Mouse (Mus musculus) cerebellum, adult 9-11 months (tissue): ENCODE data around the gene Hoxd1.

Experiments used
- DNase-seq: peaks from one replicate; pipeline ENCODE4 v3.0.0; 2022

Hoxd1 gene

DNA sequence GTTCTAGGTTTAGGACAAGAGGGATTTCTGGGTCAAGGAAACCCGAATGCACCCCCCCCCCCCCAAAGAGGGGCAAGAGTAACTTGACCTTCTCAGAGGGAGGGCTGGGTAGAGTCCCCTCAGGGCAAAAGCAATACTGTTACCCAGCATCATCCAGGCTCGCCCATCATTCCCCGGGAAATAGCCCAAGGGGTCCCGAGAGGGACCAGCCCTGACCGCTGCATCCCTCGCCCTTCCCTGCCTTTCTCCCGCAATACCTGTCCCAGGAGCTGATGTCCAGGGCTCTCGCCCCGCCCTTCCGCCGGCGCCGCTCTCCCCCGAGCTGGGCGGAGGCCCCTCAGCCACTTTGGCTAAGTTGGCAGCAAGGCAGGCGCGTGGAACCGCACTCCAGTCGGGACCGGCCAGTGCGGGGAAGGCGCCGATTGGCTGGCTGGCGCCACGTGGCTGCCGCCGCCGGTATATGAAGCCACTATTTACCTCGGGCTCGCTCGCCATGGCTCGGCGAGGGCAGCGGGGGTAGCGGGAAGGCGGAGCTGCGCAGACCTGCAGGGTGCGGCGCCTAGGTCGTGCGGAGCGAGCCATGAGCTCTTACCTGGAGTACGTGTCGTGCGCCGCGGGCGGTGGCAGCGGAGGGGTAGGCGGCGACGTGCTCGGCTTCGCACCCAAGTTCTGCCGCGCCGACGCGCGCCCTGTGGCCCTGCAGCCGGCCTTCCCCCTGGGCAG lies at the start of gene Hoxd1:
Gene Hoxd1, plus strand, starts transcription at position 459 of the 723 bp plus-strand sequence.
- no peak for DNase-seq

DNA sequence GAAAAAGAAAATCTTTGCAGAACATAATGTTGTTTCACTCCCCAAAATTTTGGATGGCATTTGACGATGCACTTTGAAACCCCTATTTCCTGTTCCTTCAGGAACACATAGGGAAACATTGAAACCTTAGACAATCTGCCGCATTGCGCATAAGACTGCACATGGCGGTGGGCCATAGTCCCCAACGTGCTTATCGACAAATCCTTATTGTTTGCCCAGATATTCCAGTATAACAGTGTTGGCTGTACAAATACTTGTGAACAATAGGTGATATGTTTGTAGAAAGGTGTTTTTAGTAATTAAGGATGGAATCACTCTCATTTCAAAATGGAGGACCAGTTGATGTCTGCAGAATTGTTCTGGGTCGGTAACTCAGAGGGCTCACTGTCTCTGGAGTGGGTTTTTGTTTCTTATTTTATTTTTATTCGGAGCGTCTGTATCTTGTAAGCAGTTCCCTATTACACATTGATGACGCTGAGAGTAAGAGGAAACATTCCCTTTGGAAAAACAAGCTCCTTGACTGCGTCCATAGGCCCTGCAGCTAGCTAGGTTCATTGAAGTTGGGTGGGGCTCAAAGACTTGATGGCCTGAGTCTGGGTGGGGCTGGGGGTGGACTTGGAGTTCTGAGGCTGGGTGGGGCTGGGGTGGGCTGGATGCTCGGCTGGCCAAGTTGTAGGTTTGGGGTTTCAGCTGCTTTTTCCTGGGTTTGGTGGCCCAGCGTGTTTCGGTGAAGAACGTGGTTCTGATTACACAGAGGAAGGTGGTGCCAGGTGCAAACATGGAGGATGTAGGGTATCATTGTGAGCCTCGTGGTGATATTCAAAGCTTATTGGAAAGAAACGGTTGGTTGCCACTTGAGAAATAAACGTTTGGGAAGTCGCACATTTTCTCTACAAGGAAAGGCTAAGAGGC lies 49.3 kb upstream of the Hoxd1 start:
- no peak for DNase-seq

DNA sequence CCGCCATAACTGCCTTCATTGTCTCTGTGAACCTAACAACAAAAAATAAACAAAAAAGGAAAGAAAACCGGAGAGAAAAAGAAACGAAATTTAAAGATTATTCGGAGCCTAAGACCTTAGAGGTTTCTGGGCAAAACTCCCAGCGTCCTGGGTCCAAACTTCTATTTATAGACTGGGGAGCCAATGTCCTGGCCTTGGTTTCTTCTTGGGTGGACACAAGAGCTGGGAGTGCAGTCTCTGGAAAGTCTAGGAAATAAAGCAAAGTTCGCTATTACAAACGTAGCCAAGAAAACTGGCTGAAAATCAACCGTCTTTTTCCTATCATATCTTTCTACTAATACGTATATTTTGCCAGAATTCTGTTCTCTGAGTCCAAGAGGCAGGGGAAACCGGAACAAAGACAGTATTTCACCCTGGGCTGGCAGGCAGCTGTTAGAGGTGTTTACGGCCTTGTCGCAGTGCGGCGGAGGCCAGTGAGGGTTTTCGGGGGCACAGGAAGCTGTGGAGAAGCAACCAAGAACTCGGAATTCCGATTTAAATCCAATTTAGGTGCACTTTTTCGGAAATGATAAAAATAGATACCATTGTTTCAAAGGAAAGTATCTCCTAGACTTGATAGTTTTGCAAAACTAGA lies 48.5 kb upstream of the Hoxd1 start:
- DNase-seq, result no peak

DNA sequence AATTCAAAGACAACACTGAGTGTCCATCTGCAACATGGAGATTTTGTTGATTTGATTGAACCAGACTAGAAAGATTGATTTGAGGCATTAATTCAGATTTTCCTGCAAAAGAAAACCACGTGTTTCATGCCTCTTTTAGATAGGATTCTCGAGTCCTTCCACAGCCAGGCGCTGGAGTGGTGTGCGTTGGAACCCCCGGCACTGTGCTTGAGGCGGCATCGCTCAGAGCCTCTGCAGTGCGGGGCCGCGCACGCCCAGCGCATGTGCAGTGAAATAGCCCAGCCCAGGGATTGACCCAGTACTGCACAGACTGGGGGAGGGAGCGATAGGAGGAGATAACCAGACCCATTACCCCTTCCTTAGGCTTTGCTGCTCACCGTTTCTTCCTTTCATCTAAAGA lies 47.9 kb upstream of the Hoxd1 start:
- DNase-seq, result no peak

DNA sequence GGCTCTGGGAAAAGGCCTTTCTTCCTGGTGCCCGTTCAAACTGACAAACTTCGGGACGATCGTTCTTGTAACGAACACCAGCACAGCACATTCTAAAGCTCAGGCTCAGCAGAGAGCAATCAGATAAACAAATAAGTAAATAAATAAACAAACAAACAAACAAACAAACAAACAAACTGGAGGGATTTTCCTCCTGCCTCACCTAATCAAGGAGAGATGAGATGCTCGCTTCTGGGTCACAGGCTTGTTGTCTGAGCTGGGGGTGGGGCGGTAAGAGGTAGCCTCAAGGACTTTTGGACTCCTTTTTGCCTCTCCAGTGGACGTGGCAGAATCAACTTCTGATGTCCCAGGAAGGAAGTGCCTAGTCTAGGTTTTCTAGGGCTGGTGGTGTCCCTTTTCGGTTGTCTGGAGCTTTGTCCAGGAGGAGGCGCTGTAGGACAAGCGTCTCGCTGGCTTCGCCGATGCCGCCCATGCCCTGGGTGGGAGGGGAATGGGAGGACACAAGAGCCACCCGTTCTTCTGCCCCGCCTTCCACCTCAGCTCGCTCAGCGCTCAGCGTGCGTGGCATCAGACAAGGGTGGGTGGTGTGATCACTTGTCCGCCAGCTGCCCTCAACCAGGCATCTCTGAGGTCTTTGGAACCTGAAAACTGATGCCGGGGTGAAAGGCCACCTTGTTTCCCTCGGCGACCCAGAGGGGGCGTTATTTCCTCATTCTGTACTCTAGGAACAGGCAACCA lies 47.1 kb upstream of the Hoxd1 start:
- peak; percentile 25 for DNase-seq

DNA sequence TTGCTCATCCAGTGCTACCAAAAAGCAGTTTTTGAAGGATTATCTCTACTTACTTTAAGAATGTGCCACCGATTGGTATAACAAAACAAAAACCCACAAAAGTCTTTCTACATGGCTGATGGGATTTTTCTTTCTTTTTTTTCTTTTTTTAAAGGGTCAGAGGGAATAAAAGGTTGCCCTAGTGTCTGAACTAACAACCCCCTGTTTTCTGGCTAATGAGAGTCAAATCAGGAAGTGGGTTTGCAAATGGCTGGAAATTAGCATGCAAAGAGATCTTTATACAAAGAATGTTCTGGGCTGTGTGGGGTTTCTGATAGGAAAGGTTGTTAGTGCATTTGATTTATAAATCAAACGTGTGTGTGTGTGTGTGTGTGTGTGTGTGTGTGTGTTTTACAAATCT lies 42.4 kb upstream of the Hoxd1 start:
- no peak for DNase-seq

DNA sequence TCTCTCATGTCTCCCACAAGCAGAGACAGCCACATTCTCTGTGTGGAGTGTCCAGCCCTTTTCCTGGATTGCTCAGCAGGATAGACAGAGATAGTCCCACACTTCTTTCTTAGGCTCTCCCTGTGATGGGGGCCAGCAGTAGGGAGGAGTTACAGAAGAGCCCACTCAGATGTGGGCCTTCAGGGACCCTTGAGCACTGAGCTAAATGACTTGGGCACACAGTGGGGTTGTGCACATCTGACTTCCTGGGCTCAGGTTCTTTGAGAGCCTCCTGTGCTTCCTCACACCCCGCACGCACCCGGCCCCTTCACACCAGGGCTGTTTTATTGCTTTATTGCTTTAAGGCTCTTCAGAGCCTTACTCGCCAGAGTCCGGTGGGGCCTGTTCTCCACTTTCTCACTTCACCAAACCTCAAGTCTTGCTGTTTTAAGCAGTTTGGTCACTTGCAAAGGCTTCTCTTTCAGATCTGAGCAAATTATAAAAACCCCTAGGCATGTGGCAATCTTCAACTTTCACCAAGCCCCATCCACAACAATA lies 41.8 kb upstream of the Hoxd1 start:
- DNase-seq, result no peak

DNA sequence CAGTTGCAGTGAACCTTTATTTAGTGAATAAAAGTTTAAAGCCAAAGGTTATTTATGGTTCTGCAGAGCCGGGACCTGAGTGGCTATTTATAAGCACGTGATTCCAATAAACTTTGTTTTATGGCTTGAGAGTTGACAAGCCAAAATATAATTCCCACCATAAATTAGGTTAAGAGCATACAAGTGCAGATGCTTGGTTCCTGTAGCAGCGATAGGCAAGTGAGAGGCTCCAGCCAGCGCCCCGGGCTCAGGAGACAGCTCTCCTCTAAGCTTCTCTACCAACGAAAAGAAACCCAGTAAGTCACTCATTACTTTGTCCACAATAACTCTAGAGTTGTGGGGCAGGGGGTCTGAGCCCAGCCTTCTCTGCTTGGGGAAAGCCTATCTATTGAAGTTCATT lies 40.9 kb upstream of the Hoxd1 start:
- no peak for DNase-seq

DNA sequence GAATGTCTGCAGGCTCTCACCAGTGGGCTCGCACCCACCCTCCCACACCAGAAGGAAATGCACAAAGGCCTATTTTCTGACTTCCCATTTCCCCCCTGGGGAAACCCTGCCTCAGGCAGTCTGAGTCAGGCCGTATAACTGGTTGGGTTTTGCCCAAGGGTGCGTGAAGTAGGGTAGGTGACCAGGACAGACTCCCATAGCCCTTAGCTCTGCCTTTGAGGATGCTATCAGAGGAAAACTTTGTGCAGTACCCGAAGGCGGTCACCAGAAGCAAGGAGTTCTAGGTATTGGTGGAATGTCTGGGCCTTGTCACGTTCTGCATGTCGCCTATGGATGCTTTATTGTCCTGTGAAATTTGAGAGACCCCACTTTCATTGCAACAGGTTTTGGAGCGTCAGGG lies 39.8 kb upstream of the Hoxd1 start:
- DNase-seq, result no peak

DNA sequence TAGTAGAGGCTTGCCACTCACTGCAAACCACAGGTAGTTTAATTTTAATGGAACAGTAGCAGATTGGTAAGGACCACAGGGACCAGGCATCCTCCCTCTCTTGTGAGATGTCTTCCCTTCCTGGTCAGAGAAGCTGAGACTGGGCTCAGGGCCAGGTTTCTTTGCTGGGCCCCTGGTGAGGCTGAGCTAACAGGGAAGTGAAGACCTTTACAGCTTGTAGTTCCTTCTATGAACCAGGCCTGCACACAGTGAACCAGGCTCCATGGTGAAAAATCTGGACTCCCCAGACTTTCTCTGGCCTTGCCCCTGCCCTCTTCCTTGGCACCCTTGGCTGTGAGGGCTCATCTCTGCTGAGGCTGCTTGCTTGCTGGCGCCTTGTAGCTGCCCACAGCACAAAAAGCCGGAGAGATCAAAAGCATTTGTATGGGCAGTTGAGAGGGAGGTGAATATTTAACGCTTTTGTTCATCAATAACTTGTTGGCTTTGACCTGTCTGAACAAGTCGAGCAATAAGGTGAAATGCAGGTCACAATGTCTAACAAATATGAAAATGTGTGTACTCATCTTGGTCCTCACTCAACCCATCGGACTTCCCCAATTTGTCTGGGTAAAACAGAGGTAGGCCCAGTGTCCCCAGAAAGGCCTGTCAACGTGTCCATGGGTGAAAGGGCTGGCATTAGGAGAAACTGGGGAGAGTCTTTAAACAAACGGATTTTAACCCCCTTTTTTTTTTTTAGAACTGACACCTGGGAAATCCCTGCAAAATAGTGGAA lies 38.4 kb upstream of the Hoxd1 start:
- no peak for DNase-seq

DNA sequence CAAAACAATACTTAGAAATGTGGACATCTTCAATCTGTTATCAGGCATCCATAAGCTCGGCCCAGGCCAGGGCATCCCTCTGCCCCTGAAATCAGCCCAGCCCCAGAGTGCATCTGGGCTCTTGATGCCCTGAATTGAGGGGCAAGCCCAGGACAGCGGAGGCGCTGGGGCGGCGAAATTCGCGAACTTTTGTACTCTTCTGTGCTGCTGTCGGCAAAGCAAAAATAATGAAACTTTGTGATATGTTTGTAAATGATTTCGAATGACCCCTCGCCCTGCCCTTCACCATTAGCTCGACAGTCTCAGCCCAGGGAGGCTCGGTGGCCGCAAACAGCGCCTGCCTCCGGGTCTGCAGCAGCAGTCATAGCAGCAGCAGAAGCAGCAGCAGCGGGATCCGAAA lies 37.6 kb upstream of the Hoxd1 start:
- no peak for DNase-seq

DNA sequence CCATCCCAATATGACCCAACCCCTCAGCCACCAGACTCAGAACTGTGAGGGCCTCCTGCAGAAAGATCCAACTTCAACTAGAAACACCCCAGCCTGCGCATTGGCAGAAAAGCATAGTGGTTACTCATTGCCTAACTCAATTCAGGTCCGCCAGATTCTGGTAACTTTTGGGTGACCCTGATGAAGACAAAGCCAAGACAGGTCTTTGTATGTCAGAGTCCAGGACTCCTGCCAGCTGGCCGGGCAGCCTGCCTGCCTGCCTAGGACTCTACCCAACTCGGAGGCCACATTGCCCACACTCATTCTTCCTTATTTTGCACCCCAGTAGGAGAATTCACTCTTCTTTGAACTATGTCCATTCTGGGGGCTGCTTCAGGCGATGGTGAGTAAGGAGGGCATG lies 36.2 kb upstream of the Hoxd1 start, which contains the start of gene Gm28230:
Gene Gm28230, plus strand, starts transcription at position 178 of the 400 bp plus-strand sequence.
- DNase-seq, result no peak

DNA sequence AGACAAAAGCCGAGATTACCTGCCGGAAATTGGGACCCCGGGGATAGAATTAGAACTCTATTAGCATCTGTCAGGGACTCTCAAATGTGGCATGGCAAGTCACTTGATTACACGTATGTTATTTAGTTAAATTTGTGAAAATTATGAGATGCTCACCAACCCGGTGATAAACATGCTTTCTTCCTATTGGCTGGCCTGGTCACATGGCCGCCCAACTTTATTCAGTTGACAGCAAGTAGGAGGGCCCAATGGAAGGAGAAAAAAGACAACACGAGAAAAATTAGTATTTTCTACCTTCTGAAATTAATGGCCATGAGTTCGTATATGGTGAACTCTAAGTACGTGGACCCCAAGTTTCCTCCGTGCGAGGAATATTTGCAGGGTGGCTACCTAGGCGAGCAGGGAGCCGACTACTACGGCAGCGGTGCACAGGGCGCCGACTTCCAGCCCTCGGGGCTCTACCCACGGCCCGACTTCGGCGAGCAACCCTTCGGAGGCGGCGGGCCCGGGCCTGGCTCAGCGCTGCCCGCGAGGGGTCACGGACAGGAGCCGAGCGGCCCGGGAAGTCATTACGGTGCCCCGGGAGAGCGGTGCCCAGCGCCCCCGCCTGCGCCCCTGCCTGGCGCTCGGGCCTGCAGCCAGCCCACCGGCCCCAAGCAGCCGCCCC lies 35.7 kb upstream of the Hoxd1 start:
- DNase-seq, result no peak

DNA sequence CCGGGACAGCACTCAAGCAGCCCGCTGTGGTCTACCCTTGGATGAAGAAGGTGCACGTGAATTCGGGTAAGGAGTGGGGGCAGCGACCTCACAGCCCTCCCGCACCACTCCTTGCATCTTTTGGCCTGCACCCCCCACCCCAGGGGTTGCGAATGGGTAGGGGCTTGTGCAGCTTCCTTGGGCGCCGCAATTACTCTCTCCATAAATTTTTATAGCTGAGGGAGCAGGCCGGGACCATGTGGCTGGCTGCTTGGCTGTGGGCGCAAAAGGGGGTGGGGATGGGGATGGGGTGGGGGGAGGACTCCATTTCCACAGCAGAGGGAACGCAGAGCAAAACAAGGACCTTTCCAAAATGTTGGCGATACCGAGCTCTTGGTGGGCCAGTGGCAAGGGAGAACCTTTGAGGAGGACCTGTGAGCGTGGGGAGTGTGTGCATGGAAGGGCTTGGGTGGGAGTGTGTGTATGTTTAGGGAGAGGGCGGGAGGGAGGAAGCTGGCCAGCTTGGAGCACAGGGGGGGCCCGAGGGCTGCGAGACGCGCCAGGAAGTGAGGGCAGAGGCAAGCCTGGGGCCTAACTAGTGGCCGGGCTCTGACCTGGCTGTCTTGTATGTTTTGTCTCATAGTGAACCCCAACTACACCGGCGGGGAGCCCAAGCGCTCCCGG lies 35.0 kb upstream of the Hoxd1 start:
- no peak for DNase-seq

DNA sequence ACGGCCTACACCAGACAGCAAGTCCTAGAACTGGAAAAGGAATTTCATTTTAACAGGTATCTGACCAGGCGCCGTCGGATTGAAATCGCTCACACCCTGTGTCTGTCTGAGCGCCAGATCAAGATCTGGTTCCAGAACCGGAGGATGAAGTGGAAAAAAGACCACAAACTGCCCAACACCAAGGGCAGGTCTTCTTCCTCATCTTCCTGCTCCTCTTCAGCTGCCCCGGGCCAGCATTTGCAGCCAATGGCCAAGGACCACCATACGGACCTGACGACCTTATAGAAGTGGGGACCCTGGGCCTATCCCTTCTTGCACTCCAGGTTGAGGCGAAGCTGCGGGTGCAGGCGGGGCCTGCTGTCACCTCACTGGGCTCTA lies 34.5 kb upstream of the Hoxd1 start:
- no peak for DNase-seq

DNA sequence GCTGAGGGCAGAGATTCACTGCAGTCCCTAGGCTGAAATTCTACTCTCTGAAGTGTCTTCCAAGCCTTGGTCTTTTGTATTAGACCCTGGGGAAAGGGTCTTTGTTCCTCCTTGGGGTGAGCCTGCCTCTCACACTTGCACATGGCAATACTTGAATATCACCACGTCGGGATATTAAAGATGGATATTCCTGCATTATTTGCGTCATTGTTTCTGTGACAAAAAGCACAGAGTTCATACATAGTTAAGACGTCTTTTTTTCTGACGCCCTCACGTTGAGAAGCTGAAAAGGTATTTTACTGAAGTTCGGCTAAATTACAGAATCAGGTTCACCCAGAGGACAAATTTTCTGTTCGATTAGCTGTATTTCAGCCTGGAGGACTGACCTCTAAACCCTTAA lies 32.4 kb upstream of the Hoxd1 start:
- DNase-seq, result no peak

DNA sequence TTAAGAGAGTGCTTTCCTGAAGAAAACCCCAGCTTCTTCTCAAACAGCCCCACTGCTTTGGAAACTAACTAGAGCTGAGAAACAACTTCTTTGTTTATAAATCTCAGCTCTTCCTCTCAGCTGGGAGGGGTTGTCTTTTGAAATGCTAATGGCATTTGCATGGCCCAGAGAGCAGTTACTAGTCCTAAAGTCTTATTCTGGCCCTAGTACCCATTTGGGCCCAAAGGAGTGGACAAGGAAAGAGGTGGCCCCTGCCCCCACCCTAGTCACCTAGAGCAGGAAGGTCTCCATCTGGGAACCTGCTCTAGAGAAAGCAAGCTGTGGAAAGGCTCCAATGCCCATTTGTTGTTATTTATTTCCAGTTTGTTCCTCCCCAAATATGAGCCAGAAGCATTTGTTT lies 31.7 kb upstream of the Hoxd1 start:
- DNase-seq, result no peak

DNA sequence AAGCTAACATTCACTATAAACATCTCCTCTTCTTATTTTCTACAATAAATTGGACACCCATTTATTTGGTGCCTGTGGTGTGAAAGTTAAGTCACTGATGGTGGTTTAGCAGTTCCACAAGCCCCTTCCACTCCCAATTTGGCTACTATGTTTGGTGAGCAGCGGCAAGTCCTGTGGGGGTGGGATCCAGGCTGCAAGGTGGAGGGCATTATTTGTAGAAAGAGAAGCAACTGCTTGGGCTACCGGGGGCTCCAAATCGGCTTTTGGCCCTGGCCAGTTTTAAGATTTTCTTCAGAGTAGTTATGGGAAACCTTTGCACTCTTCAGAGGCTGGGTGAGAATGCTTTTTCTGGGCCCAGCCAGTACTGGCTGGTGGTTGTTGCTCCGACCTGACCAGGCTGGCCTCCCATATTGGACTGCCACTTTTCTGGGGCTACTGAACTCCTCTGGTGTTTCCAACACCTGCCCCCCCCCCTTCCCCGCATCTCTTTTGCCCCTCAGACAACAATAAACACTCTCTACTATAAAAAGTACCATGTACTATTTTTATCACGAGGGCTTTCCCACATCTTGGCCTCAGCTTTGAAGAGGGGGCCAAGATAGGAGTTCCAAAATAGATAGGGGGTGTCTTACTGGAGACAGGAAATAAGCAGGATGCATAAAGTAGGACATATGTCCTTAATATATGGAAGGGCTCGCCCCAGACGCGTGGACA lies 30.8 kb upstream of the Hoxd1 start:
- no peak for DNase-seq

DNA sequence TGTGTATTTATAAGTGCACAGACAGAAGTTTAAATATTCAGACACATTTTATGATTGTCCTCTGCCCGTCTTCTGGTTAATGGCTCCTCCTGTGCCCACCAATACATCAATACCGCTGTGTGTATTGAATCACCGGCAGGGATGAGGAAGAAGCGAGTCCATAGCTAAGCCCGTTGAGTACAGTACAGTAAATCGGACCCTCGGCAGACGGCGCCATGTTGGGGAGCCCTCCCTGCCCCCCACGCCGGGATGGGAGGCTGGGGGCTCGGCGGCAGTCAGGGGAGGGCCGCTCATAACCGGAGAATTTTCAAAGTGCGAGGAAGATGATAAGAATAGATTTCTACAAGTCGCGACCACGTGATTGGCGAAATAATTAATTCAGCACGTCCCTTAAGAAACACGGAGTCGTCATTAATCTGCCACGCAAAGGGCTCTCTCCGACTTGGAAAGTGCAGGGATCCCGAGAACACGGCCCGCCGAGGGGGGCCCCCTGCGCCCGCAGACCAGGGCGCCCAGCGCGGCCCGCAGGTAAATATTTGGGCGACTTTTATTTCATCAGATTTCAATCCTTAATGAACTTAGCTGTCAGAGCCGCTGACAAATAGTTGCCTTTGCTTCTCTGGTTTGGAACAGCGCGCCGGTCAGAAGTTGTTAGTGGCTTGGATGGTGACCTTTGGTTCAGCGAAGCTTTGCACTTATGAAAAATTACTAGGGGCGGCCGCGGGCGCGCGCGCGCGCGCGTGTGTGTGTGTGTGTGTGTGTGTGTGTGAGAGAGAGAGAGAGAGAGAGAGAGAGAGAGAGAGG lies 30.1 kb upstream of the Hoxd1 start:
- DNase-seq, result no peak
